Mouse (Mus musculus) cerebellum, adult 9-11 months (tissue): Measurements from ENCODE around the gene Cyp2g1.
"Not testable (repeated sequence)": the region's sequence is repeated elsewhere in the genome, so short reads cannot be mapped to it uniquely, and the experiment has no call there.

Experiments used
- DNase-seq: peaks from one replicate; pipeline ENCODE4 v3.0.0; 2022

Cyp2g1 gene

DNA sequence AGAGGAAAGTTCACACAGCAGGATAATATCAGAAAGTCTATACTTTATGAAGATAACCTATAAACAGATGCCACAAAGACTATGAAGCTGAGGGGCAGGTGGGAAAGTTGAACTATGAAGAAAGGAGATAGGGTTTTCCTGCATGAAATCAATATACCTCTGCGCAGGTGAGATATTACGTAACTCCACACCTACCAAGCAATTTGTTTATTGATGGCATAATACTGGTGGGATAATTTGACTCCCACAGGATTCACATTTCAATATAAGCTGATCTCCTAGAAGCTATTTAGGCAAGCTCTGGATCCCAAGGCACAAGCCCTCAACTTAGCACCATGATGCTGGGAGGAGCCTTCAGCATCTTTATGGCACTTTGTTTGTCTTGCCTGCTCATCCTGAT is at the start of gene Cyp2g1:
Gene Cyp2g1, plus strand, starts transcription at position 301 of the 400 bp plus-strand sequence.
- no peak for DNase-seq

DNA sequence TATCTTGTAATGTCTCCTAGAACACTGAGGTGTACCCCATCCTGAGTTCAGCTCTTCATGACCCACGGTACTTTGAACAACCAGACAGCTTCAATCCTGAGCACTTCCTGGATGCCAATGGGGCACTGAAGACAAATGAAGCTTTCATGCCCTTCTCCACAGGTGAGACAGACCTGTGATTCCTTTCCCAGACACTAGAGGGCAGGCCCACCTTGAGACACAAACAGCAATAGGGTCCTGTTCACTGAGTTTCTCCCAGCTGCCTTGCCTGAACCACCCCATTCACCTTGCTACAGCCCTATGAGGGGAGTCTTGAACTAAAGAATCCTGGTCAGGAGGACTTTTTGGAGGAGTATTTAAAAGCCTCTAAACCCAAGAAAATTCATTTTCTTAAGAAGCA is 41.6 kb upstream of the Cyp2g1 start:
- no peak for DNase-seq

DNA sequence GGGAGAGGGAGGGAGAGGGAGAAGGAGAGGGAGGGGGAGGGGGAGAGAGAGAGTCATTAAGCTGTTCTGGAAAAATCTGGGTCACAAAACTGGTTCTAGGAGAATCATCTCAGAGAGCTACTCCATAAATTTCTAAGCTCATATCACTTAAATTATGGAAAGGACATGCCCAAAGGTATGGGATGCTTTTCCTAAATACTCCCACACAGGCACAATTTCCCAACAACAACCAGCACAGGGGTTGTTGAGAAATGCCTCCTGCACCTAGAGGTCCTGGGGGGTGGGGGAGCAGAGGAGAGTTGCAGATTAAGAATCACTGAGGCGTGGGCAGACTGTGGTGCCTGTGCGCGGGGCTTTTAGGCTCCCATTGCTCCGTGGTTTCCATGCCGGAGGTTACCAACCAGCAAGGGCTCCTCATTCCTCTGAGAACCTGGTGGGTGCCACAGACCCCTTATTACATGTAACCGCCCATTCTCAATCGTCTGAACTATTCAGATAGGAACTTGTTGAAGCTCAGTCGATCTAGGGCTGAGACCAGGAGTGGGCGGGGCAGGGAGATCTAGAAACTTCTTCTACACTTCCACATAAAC is 38.7 kb upstream of the Cyp2g1 start:
- DNase-seq: no peak

DNA sequence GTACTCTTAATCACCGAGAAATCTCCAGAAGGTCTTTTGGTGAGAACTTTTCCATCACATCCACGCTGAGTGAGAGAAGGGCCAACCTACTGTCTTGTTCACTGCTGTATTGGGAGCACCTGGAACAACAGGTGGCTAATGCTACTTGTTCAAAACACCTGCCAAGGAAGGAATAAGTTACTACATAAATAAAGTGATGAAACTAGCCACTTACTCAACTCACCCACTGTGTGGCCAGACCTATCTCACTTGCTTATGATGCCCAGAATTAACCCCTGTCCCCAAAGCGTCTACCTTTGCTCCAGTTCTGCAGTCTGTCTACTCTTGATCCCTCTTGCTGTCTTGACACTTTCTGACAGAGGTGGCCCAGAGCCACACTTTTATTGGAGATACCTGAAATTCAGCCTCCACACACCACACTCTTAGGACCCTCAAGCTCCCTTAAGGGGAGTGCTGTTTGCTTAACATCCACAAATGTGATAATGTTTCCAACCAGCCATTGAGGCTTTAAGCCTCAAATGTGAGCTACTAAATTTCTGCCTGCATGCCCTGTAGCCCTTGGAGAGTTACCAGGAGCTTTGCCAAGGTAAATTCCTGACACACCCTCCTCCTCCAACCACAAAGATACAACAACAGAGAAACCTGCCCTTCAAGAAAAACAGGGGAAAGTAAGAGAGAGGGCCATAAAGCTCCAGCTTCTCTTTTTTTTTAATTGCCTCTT is 35.7 kb upstream of the Cyp2g1 start:
- DNase-seq: no peak

DNA sequence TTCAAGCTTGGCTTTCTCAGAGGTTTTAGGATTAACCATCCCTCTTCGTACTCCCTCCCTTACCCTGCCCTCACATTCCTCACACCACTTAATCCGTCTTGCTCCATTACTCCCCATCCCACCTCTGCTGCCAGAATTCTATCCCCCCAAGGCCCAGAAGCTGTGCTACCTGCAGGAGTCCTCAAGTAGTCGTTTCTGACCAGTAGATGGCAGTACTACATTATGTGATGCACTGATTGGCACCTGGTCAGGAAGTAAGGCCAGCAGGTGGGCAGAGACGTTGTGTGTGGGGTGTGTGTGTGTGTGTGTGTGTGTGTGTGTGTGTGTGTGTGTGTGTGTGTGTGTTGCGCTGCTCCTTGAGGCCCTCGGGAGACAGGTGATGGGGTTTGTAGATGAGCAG is 32.8 kb upstream of the Cyp2g1 start:
- DNase-seq: no peak

DNA sequence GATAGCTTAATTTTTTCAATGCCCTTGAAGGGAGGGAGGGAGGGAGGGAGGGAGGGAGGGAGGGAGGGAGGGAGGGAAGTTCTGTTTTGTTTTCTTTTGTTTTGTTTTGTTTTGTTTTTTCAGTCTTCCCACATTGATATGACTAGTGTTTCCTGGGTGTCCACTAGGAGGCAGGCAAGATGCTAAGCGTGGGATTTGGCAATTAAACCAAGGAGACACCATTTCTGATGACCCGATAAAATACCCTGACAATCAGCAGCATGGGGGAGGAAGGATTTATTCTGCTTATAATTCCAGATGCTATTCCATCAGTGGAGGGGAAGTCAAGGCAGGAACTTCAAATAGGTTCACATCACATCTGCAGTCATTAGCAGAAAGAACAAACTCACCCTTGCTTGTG is 30.9 kb upstream of the Cyp2g1 start:
- no peak for DNase-seq

DNA sequence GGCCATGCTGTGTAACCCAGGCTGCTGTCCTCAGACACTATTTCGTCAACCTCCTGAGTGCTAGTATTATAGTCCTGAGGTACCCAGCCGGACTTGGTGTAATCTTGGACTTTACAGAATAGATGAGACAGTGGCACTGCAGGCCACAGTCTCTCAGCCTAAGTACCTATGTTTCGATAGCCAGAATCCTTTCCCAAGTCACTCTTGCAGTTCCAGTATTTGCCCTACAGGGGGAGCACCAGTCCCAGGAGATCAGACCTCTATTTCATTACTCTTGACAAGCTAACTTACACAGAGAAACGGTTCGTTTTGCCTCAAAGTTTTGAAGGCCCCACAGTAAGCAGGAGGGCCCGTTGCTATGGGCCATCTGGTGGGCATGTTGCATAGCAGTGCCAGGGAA is 30.2 kb upstream of the Cyp2g1 start:
- no peak for DNase-seq

DNA sequence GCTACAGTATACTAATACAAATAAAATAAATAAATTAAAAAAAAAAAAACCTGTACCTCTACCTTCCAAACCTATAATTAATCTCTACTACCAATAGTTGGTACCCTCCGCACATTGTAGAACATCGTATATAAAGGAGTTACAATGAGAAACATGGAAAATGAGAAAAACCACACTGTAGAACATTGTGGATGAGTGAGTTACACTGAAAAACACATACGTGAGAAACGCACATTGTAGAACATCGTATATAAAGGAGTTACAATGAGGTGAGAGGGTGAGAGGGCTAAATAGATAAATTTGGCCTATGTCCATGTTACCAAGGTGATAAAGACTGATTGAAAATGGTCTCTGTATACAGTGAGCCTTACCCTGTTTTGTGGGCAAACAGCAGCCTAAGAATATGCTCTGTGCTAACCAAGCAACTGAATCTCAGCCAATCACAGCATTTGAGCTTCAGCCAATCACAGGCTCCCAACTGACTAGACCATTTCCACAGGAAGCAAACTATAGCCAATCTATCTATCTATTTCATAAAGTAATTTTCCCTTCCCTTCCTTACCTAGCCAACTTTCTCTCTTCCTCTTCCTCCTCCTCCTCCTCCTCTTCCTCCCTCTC is 28.8 kb upstream of the Cyp2g1 start:
- DNase-seq: no peak

DNA sequence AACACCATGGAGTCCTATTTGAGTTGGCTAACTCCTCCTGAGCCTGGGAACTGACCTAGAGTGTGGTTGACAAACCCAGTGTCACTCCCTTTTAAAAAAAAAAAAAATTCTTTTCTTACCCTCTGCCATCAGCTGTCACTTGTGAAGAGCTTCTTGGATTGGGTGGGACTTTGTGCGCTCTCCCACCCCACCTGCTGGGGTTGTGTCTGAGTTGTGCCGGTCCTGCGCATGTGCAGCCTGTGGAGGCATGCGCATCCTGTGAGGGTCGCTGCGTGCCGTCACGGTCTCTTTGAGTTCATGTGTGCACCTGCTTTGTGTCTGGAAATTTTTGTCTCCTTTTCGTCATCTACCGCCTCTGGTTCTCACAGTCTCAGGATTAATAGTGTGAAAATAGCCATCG is 28.2 kb upstream of the Cyp2g1 start:
- DNase-seq: no peak

DNA sequence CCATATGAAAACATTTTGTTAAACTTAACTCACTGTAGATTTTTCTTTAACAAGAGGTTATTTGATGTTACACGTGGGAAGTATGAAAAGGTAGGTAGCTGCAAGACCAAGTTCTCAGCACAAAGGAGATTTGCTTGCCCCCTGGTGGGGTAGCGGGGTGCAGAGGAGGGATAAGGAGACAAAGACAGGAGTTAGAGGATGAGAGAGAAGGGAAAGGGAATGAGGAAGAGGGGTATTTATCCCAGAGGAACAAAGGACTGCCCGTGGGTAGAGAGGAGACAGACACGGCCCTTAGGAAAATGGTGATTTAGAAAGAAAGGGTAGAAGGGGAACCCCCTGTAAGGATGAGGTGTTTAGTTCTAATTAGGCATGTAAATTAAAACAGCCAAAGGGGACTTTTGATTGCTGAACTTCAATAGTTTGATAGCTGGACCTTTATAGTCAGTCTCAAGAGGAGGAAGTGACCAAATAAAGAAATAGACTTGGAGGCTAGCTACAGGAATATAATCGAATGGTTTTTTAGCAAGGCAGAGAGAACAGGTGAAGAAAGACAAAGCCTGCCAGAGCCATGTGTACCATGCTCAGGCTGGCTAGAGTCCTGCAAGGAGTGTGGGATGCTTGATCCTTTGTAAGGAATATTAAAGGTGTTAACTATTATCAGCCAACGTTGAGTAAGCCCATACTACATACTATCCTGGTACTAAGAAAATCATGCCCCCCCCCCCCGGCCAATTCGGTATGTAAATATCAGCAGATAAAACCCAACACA is 27.5 kb upstream of the Cyp2g1 start:
- no peak for DNase-seq

DNA sequence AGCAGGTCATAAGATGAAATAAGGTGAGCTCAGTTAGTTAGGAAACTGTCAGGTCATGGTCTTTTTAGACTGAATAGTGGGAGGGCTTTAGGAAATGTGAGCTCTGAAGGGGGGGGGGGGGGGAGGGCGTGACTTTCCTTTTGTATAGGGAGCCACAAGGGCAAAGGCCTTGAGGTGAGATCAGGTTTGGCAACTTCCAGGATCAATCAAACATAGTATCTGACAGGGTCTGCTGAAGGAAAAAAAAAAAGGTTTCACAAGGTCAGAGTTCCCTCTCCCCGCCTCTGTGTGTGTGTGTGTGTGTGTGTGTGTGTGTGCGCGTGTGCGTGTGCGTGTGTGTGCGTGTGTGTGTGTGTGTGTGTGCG is 26.9 kb upstream of the Cyp2g1 start:
- DNase-seq: no peak

DNA sequence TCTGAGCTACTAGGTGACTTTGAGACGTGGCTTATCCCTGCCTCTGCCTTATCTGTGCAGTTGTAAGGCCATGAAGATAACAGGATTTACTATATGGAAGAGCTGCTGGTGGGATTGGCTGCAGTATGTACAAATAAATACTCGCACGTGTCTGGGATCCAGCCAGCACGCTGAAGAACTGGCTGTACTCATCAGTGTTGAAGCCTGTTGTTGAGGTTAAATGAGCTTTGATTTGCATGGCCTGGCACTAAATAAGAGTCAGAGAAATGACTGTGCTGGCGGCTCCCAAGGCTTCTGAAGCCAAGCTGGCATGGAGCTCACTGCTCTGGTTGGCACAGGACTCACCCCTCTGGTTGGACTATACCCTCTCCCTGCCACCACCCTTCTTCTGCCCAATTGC is 25.5 kb upstream of the Cyp2g1 start:
- peak; percentile 10 for DNase-seq

DNA sequence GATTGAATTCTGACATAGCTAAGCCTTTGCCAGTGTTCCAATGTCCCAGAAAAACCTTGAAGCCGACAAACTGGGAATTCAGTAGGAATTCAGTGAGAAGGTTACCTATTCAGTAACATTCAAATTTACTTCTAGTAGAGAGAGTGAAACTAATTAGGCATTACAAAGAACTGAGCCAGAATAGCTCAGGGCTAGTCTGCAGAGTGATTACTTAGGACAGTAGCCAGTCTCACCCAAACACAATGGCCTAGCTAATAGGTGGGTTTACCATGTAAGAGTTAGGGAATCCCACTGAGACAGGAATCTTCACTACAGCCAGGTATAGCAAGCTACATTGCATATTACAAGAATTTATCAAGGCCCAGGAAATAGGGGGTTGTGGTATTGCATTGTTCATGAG is 22.7 kb upstream of the Cyp2g1 start:
- not testable (repeated sequence) for DNase-seq

DNA sequence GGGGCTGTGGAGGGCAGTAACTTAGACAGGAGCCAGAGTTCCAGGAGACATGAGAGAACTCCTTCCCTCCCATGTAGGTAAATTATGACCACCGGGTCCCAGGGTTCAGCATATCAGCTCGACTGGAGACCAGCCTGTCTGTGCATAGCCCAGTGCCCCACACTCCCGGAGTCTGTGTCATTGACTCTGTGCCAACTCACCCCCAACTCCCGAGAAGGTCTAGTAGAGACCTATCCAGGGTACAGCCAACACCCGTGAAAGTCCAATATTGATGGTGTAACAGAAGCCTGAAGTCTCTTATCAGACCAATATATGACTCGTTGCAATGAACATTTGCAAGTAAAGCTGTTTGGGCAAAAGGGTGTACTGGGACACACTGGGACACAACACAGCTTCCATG is 18.7 kb upstream of the Cyp2g1 start:
- DNase-seq: no peak

DNA sequence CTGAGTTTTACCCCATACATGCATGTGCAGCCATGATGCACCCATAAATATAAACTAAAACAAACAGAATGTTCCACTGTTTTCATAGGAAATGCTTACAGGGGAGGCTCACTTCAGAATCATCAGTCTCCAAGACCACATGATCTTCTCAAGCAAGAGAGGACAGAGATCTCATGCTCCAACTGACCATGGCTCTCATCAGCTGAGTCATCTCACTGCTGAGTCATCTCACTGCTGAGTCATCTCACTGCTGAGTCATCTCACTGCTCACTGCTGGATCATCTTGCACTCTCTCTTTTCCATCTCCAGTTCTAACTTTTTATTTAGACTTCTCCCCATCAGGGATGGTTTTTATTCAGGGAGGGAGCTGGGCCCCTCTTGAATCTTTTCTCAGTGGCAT is 8.6 kb upstream of the Cyp2g1 start:
- no peak for DNase-seq

DNA sequence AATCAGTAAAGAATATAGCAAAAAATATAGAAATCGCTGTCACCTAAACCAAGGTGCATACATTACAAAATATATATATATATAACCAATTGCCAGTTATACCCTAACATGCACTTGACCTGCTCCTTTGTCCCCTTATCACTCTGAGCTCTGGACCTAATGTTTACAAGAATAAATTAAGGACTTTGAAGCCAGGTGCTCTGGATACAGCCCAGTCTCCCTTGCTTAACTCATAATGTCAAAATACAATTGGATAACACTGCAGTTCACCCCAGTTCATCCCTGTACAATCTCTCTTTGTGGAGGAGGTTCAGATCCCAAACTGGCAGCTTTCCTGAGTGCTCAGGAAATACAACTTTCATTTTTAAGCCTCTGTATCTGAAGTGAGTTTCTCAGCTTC is 7.7 kb upstream of the Cyp2g1 start:
- DNase-seq: no peak

DNA sequence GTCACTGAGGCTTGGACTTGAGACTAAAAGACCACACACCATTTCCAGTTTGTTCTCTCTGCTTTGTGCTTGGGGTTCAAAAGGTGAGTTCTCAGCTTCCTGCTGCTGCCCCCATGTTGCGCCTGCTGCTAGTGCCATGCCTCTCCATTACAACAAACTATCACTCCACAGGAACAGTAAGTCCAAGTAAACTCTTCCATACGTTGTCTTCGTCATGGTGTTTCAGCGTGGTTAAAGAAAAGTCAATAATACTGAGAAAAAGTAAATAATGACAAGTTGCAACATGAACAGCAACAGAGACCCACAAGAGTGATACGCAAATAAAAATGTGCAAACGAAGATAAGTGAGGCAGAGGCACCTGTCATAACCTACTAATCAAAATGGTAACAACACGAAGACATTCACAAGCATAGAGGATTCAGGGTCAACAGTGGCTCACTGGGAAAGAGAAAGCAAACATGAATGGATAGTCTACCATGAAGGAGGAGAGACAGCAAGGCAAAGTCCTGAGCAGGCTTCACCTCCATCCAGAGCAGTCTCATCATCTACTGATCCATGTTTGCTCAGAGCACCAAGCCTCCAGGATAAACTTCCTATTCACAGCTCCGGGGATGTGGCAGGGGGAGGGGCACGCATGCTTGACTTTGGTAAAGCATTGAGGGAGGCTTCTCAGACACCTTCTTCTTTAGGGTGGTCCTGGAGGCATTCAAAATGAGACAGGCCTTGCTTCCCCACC is 23.0 kb downstream of the Cyp2g1 start:
- not testable (repeated sequence) for DNase-seq

DNA sequence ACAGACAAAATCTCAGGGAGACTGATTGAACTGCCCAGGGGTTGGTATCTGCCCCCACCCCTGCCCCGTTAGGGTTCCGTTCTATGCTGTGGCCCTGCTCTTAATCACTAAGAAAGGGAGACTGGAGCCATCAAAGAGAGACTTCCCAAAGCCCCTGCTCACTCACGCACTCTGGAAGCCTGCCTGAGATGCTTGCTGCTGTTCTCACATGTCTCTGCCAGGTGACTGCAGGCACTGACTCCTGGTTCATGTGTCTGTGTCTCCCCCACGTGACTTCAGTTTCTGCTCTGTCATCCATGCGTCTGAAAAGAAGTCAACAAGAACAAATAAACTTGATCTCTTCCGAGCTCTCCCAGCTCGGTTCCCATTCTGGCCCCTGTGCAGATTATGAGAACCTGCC is 24.0 kb downstream of the Cyp2g1 start:
- not testable (repeated sequence) for DNase-seq

DNA sequence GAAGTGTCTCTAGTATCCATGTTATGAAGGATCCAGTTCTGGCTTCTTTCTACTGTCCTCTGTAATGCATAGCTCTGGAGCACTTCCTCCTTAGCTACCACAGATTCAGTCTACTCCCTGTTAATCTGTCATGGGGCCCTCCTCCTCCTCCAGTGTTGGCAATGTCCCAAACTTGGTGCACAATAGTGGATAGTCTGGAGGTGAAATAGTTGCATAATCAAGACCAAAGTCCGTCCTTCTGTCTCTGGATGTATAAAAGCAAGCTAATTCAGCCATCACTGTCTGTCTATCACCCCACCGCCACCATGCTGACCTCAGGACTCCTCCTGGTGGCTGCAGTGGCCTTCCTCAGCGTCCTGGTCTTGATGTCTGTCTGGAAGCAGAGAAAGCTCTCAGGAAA is 26.4 kb downstream of the Cyp2g1 start, which contains the start of gene Cyp2a5:
Gene Cyp2a5, plus strand, starts transcription at position 247 of the 400 bp plus-strand sequence.
- DNase-seq: not testable (repeated sequence)

DNA sequence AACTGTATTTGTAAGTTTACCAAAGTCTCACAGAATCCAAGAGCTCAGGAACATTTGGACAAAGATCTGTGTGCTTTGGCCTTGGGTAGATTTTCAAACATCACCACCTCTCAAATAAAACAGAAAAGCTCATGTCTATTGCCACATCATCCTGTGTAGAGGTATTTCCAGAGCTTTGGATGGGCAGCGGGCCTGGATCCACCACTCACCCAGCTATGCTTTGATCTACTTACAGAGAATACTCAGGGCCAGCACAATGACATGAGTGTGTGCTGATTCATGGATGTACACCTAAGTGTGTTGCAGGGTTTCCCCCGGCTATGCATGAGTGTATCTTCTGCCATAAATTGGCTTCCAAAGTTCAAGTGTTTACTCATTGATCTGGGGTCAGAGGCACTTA is 34.7 kb downstream of the Cyp2g1 start:
- not testable (repeated sequence) for DNase-seq

DNA sequence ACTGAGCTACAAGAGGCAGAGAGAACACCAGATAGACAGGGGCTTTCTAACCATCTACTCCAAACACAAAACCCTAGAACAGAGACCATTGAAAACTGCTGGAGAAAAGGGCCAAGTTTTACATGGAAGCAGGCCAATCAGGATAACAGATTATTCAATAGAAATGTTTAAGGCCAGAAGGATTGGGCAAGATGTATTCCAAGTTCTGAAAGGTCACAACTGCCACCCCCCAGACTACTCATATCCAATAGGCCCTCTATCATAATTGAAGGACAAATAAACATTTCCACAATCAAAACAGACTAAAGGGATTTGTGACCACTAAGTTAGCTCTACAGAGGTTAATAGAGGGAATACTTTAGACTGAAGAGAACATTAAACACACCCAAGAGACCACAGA is 41.4 kb downstream of the Cyp2g1 start:
- DNase-seq: not testable (repeated sequence)
